Mouse (Mus musculus) liver, embryonic 18 days (tissue): ENCODE measurements around the gene Zfp229. TPM values are rescaled to one million over a fixed set of nuclear protein-coding genes. Genes with fewer than 3 reads are reported as not detected.

ENCODE experiments used
- polyA plus RNA-seq: library from polyadenylated mRNA; depleted of rRNA; stranded (reverse); fragments of >200 nt; gene quantifications from 2 replicates; pipeline ENCODE4 v1.2.3, GENCODE M21; 2012; rRNA removed

Gene Zfp229
- polyA plus RNA-seq = 1.0 TPM in 2 replicates

DNA sequence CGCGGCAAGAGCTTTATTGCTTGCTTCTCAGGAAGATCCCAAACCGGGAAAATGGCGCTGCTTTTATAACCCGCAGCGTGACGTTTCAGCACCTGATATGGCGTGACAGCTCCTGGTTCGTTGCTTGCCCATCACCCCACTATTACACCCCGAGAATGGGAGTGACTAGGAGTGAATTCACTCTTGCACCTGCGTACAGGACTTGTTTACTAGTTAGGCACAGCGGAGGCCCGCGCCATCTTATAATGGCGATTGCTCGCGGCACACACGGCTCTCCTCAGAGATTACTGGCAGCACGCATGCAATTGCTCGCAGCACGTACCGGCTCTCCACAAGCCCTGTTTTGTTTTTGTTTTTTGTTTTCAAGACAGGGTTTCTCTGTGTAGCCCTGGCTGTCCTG is at the start of gene Zfp229:
Gene Zfp229 (plus strand): TSS at position 301 of the 400 bp plus-strand sequence.

DNA sequence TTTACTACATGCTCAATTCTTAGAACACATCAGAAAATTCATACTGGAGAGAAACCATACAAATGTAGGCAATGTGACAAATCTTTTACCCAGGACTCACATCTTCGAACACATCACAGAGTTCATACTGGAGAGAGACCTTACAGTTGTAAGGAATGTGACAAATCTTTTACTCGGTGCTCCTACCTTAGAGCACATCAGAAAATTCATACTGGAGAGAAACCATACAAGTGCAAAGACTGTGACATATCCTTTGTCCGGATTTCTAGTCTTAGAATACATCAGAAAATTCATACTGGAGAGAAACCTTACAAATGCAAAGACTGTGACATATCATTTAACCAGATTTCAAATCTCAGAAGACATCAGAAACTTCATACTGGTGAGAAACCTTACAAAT is 39.0 kb upstream of the Zfp229 start, which contains the start of gene Gm10226:
Gene Gm10226 (plus strand): TSS at position 301 of the 400 bp plus-strand sequence.

GRCm38 (mm10) chr17:21707343-21707996 is 23.1 kb upstream of the Zfp229 start, which contains the start of gene Zfp760:
TSS of gene Zfp760 (plus strand) at chr17:21707741.

Other genes with a start within 250 kb of the Zfp229 start
- 1.6 TPM in 2 replicates for gene Zfp53, start 241.8 kb upstream of the Zfp229 start, polyA plus RNA-seq
- 0.53 and 0.56 TPM in 2 replicates for gene Zfp52, start 195.3 kb upstream of the Zfp229 start, polyA plus RNA-seq
- 2.6 and 2.9 TPM in 2 replicates for gene Zfp948, start 163.8 kb upstream of the Zfp229 start, polyA plus RNA-seq
- 0.88 and 0.94 TPM in 2 replicates for gene Zfp983, start 80.2 kb upstream of the Zfp229 start, polyA plus RNA-seq
- 0.75 and 3.8 TPM in 2 replicates for gene Gm10226, start 38.9 kb upstream of the Zfp229 start, polyA plus RNA-seq
- gene Zfp760, start 23.1 kb upstream of the Zfp229 start, polyA plus RNA-seq = 2.8 and 3.4 TPM in 2 replicates
- gene Zfp820, start 115.0 kb downstream of the Zfp229 start, polyA plus RNA-seq = 0.87 and 0.94 TPM in 2 replicates
- 1.1 TPM in 2 replicates for gene Zfp995, start 179.1 kb downstream of the Zfp229 start, polyA plus RNA-seq
- 3.5 and 3.7 TPM in 2 replicates for gene Zfp942, start 231.7 kb downstream of the Zfp229 start, polyA plus RNA-seq
- gene Zfp943, start 231.8 kb downstream of the Zfp229 start, polyA plus RNA-seq = 3.9 and 4.3 TPM in 2 replicates